Mouse (Mus musculus) liver, embryonic 16.5 days (tissue): ENCODE measurements around the gene Brdt. TPM values are rescaled to one million over a fixed set of nuclear protein-coding genes. Genes with fewer than 3 reads are reported as not detected.

Experiments used
- ATAC-seq: fragments of 200-750 bp; cut with Nextera tagmentation; 2 replicates; pipeline ENCODE4 v1.8.0; 2017; ENCODE audit warnings: low read depth, mild to moderate bottlenecking, moderate number of reproducible peaks, moderate library complexity
- H3K27ac ChIP-seq: fragments of 300-500 bp; sonication (generic); 2 replicates; pipeline ENCODE4 v1.5.1; 2014; ENCODE audit warnings: mild to moderate bottlenecking, low read length
- H3K27me3 ChIP-seq: fragments of 300-500 bp; sonication (generic); 2 replicates; pipeline ENCODE4 v1.6.1; 2014; ENCODE audit warnings: low read depth, low read length, mixed read lengths; ENCODE audit not compliant: control insufficient read depth, insufficient read depth
- H3K36me3 ChIP-seq: fragments of 300-500 bp; sonication (generic); 2 replicates; pipeline ENCODE4 v1.6.1; 2014; ENCODE audit warnings: mild to moderate bottlenecking; ENCODE audit not compliant: control insufficient read depth, insufficient read depth
- H3K4me1 ChIP-seq: fragments of 300-500 bp; sonication (generic); 2 replicates; pipeline ENCODE4 v1.6.1; 2014; ENCODE audit warnings: low read depth, low read length, mixed read lengths; ENCODE audit not compliant: control insufficient read depth
- H3K4me2 ChIP-seq: fragments of 300-500 bp; sonication (generic); 2 replicates; pipeline ENCODE4 v1.6.1; 2014; ENCODE audit warnings: low read depth, low read length, mixed read lengths
- H3K4me3 ChIP-seq: fragments of 300-500 bp; sonication (generic); 2 replicates; pipeline ENCODE4 v1.5.1; 2014; ENCODE audit warnings: low read depth, mild to moderate bottlenecking, low read length
- H3K9ac ChIP-seq: fragments of 300-500 bp; sonication (generic); 2 replicates; pipeline ENCODE4 v1.6.1; 2014; ENCODE audit warnings: low read depth, low read length
- H3K9me3 ChIP-seq: fragments of 300-500 bp; sonication (generic); replicated peaks from 2 replicates; pipeline ENCODE4 v1.6.1; 2016; ENCODE audit warnings: low read length; ENCODE audit not compliant: control insufficient read depth
- WGBS: fragments of 180-500 bp; shearing (Covaris S2); extraction: QIAGEN DNeasy Blood & Tissue Kit; methylation state at CpG from one replicate; pipeline ENCODE4 v1.1.7; 2014; ENCODE audit not compliant: insufficient replicate concordance; 5-methylcytosine and 5-hydroxymethylcytosine counted together
- polyA plus RNA-seq: library from polyadenylated mRNA; unstranded; fragments of >200 nt; fragmentation: Nextera tagmentation; extraction: Ambion mirVana; gene quantifications from 2 replicates; pipeline ENCODE4 v1.2.1, GENCODE M21; 2015

Gene Brdt
- polyA plus RNA-seq, 1 experiment from 2014 or later: 0.22 TPM

GRCm38 (mm10) chr5:107289986-107290385, 41.0 kb upstream of the Brdt start:
- Histone ChIP-seq H3K9me3 (no peaks in the 10 kb centered on the region), H3K27me3 (peaks cover 16% of the 10 kb centered on the region), H3K4me1 (peaks cover 6% of the 10 kb centered on the region; the same call in 1 of the 2 replicates), H3K4me3 (no peak overlapping the region), H3K9ac (no peak overlapping the region), H3K27ac (no peak overlapping the region), H3K4me2 (peak overlapping the region; percentile 94), H3K36me3 (no peaks in the 10 kb centered on the region)
- ATAC-seq: no peak
- 47% methylated on average over 8 of the region's 8 CpGs for WGBS

GRCm38 (mm10) chr5:107294041-107294440, 36.9 kb upstream of the Brdt start:
- no peak overlapping the region for H3K4me2 ChIP-seq

DNA sequence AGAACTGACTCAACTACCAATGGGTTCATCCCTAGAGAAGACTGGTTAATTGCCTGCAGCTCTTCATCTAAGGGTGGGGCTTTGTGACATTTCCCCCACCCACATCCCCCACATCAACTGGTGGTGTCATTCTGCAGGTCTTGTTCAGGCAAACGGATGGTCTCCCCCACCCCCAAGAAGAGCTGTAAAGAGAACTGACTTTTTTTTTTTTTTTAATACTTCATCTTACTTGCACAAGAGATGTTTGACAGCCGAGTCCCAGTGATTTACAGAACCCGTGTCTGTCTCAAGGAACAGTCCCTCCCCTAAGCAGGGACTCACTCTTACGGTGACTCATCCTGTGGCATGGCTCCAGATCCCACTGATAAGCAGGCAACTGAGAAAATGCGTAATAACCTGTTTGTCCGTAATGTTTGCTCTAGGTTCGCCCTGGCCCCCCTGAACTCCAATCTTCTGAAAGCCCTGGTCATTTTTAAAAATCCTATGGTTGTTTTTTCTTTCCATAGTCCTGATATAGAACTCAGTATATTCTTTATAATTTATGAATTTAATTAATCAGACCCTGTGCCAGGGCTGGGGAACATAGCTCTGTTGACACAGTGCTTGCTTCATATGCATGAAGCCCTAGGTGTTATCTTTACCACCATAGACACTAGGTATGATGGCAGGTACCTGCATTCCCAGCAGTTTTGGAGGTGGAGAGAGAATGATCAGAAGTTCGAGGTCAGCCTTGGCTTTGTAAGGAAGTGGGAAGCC, 35.7 kb upstream of the Brdt start:
- H3K27ac ChIP-seq: no peak overlapping the region

More at GRCm38 (mm10) chr5:107294041-107294440, 36.9 kb upstream of the Brdt start:
- WGBS: 74% methylated on average over 4 of the region's 4 CpGs
- Histone ChIP-seq H3K9ac (no peak overlapping the region), H3K27ac (no peak overlapping the region), H3K4me3 (no peak overlapping the region), H3K4me1 (peaks cover 3% of the 10 kb centered on the region), H3K27me3 (peaks cover 15% of the 10 kb centered on the region), H3K36me3 (no peaks in the 10 kb centered on the region), H3K9me3 (no peaks in the 10 kb centered on the region)
- ATAC-seq: no peak

DNA sequence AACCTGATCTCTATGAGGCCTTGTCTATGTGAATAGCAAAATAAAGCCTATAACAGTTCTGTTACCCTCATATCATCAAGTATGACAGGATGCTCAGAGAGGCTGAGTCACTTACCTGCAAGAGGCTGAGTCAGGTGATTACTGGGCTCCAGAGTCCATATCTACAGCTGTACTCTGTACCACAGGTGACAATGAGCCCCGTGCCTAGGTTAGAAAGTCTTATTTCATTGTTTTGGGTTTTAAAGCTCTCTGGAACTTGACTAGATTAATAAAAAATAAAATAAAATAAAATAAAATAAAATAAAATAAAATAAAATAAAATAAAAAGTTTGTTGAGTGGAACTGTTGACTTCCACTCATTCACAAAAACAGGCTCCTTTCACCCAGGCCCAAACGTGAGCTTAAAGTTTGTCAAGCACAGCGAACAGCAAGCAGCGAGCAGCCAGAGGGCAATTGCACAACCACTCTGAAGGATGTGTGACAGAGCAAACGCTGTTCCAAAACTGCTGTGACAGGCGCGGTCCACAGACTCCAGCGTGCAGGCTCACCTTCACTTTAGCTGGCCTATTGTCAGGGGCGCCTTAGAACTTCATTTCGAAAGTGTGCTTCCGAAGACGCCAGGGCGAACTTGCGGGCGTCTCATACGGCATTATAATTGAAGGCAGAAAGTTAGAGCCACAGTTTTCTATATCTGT, 35.0 kb upstream of the Brdt start:
- 59% methylated on average over 16 of the region's 16 CpGs for WGBS
- H3K27ac ChIP-seq: no peak overlapping the region
- no peak overlapping the region for H3K4me3 ChIP-seq
- no peaks in the 10 kb centered on the region for H3K27me3 ChIP-seq
- H3K9ac ChIP-seq: no peak overlapping the region
- H3K36me3 ChIP-seq: no peaks in the 10 kb centered on the region
- ATAC-seq: peak; percentile 64
- no peaks in the 10 kb centered on the region for H3K9me3 ChIP-seq
- peaks cover 3% of the 10 kb centered on the region for H3K4me1 ChIP-seq
- H3K4me2 ChIP-seq: no peak overlapping the region

More for the DNA sequence above, 35.7 kb upstream of the Brdt start:
- Histone ChIP-seq H3K4me1 (peaks cover 3% of the 10 kb centered on the region), H3K36me3 (no peaks in the 10 kb centered on the region), H3K27me3 (peaks cover 3% of the 10 kb centered on the region), H3K9me3 (no peaks in the 10 kb centered on the region), H3K4me3 (no peak overlapping the region), H3K4me2 (no peak overlapping the region), H3K9ac (no peak overlapping the region)
- no peak for ATAC-seq
- 23% methylated on average over 8 of the region's 8 CpGs for WGBS

DNA sequence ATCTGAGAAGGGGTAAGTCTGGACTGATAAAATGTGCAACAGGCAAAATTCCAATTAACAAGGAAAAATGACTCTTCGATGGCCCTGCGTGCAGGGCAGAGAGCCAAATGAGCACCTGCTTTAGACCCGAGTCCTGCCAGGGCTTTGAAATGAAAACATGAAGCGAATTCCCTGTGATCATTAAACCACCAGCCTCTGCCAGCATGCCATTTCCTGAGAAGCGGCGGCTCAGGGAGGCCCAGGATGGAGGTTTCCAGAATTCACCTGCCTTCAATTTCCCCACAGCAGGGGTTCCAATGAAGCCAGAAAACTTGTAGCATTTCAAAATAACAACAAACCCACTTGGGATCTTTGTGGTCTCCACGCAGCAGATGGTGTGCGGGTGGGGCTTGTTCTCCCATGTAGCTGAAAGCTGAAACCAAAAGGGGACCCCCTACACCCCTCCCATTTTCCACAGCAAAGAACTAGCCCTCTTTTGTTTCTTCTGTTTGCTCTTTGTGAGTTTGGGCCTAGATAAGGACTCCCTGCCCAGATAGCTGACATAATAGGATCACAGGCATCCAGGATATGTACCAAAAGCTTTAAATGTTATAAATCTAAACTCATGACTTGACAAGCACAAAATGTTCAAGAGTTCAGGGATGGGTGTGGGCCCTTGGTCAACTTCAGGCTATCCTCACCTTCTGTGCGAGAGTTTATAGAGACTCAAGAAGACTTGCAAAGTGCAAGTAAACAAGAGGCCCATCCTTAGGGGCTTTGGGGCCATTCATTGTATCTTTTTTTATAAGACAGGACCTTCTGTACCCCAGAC, 34.2 kb upstream of the Brdt start:
- Histone ChIP-seq H3K27ac (no peak overlapping the region), H3K4me3 (no peak overlapping the region), H3K36me3 (no peaks in the 10 kb centered on the region), H3K9me3 (no peaks in the 10 kb centered on the region), H3K9ac (no peak overlapping the region), H3K4me2 (no peak overlapping the region), H3K27me3 (no peaks in the 10 kb centered on the region), H3K4me1 (peaks cover 3% of the 10 kb centered on the region)
- no peak for ATAC-seq
- 55% methylated on average over 9 of the region's 9 CpGs for WGBS

DNA sequence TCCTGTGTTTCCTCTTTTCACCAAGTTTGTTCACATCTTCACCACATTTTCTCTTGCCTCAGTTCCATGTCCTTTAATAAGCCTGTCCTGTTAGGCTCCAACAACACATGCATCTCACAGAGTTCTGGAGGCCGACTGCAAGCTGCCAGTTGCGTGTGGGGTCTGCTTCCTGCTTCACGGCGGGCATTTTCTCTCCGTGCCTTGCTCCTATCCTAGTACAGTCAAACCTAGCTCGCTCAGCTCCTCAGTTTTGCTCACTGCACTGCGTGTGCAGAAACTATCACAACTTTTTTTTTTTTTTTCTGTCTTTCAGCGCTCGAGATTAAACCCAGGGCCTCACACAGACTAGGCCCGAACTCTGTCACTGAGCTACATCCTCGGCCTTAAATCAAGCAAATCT, 32.1 kb upstream of the Brdt start:
- no peaks in the 10 kb centered on the region for H3K27me3 ChIP-seq
- peaks cover 3% of the 10 kb centered on the region for H3K4me1 ChIP-seq
- H3K9me3 ChIP-seq: no peaks in the 10 kb centered on the region
- no peak overlapping the region for H3K4me2 ChIP-seq
- no peak overlapping the region for H3K4me3 ChIP-seq
- ATAC-seq: no peak
- H3K9ac ChIP-seq: no peak overlapping the region
- 61% methylated on average over 11 of the region's 11 CpGs for WGBS
- no peaks in the 10 kb centered on the region for H3K36me3 ChIP-seq
- H3K27ac ChIP-seq: no peak overlapping the region

DNA sequence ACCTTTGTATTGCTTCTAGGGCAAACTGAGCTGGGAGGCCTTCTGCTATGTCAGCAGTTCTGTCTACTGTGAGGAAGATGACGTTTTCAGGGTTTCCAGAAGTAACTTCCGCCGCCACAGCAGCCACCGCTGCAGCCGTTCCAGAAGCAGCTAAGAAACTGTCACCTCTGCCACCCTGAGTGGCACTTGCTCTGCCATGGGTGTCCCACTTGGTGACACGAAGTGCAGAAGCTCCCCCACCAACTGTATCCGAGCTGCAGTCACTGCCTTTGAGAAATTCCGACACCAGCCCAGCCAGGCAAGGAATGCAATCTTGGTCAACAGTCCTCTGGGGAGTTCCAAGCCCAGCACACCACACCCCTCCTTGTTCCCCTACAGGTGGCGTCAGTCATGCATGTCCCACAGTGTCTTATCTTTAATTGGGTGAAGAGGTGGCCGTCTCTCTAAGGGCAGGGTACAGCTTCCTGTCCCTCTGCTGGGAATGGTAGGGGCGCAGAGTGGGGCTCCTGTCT, 27.6 kb upstream of the Brdt start:
- Histone ChIP-seq H3K4me3 (no peak overlapping the region), H3K4me1 (no peaks in the 10 kb centered on the region; the same call in 1 of the 2 replicates), H3K36me3 (no peaks in the 10 kb centered on the region), H3K27ac (no peak overlapping the region), H3K4me2 (no peak overlapping the region), H3K9me3 (no peaks in the 10 kb centered on the region), H3K27me3 (no peaks in the 10 kb centered on the region), H3K9ac (no peak overlapping the region)
- 28% methylated on average over 11 of the region's 11 CpGs for WGBS
- no peak; the same call in 1 of the 2 replicates for ATAC-seq

DNA sequence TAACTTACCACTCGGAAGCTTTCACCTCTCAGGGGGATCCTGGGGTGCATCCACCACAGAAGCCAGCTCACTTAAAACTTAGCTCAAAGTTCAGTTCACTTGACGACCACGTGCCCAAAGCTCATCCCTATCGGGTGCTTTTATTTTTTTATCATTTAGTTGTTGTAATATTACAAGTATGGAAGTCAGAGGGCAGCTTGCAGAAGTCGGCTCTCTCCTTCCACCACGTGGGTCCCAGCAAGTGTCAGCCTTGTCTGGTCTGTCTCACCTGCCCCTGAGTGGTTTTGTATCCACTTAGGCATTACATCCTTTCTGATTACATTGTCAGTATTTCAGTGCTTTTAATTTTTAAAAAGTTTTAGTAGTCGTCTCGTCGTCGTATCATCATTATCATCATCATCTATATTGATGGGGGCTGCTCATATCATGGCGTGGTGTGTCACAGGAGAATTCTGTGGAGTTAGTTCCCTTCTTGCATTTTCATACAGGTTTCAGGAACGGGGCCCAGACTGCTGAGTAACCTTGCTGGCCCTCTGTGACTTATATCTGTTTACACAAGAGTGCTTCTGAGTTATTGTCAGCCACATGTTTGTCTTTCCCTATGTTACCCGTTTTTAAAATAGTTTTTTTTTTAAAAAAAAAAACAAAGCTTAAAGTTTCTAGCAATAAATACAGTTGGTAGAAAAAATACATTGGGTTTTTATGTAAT, 26.7 kb upstream of the Brdt start:
- Histone ChIP-seq H3K27ac (no peak overlapping the region), H3K9ac (no peak overlapping the region), H3K9me3 (no peaks in the 10 kb centered on the region), H3K4me3 (no peak overlapping the region), H3K4me2 (no peak overlapping the region), H3K36me3 (no peaks in the 10 kb centered on the region), H3K27me3 (no peaks in the 10 kb centered on the region), H3K4me1 (no peaks in the 10 kb centered on the region; the same call in 1 of the 2 replicates)
- WGBS: 59% methylated on average over 13 of the region's 13 CpGs
- no peak for ATAC-seq
